Mouse (Mus musculus) lung, postnatal 0 days (tissue): ENCODE data around the gene Samd10.

Source experiments
- CTCF ChIP-seq: IDR thresholded peaks from 2 replicates; pipeline ENCODE4 v1.5.1; 2016; ENCODE audit warnings: antibody characterized with exemption, mild to moderate bottlenecking
- EP300 ChIP-seq: IDR thresholded peaks from 2 replicates; pipeline ENCODE4 v1.6.1; 2016; ENCODE audit warnings: antibody characterized with exemption, mild to moderate bottlenecking, control low read depth

GRCm38 (mm10) chr2:181580131-181580772, 18.8 kb downstream of the Samd10 start:
- TF ChIP-seq CTCF (no peak), EP300 (no peak)
